Mouse (Mus musculus) Patski (cell line): ENCODE results near the gene Ccdc88b. TPM values are rescaled to one million over a fixed set of nuclear protein-coding genes. Genes with fewer than 3 reads are reported as not detected.

Source experiments
- ATAC-seq: fragments of 100-300 bp; one replicate; pipeline ENCODE4 v1.8.0; 2021
- CTCF ChIA-PET: fragments of 350-600 bp; sonication (Branson Sonifier 250); formaldehyde crosslinking; loops from one replicate; lab custom pipeline; 2022; ENCODE audit warnings: inconsistent platforms; lab: Charles Lee
- POLR2A ChIA-PET: fragments of 350-600 bp; sonication (Branson Sonifier 250); formaldehyde crosslinking; loops from one replicate; lab custom pipeline; 2022; ENCODE audit warnings: antibody characterized with exemption, inconsistent platforms; lab: Charles Lee
- DNase-seq: peaks from one replicate; pipeline ENCODE4 v3.0.0-alpha.2; 2011; ENCODE audit warnings: low read depth, low spot score
- H3K27me3 ChIP-seq: fragments of 371-371 bp; one replicate; pipeline ENCODE4 v1.5.1; 2021
- CTCF ChIP-seq: fragments of 100-300 bp; IDR thresholded peaks from one replicate; pipeline ENCODE4 v1.5.1; 2021
- in situ Hi-C: fragments of 300-500 bp; cut with MboI; formaldehyde crosslinking; loops from 3 replicates; pipeline ENCODE4 v1.11.1; 2018; ENCODE audit warnings: low pct_unique_long_range_greater_than_20kb, mixed read lengths
- polyA plus RNA-seq: library from polyadenylated mRNA; unstranded; gene quantifications from one replicate; pipeline ENCODE4 v1.2.3, GENCODE M21; 2021

Ccdc88b gene
- polyA plus RNA-seq, 1 experiment from 2014 or later = 0.06 TPM

- in situ Hi-C loops = no loop called here
- ChIA-PET CTCF (interaction anchor here (0.7 to 2.4 kb wide), 4 partner anchors 10 to 47 kb away, joined by 3 to 9 read pairs (median 4); no protein-coding TSS in a partner anchor), POLR2A (interaction anchor here (1.2 kb wide), 1 partner anchor 31 kb away, joined by 3 read pairs; the partner anchor contains the start of gene Trmt112)
- ATAC-seq (no peak), DNase-seq (no peak)
- no peaks in the 10 kb centered on the region for H3K27me3 ChIP-seq
- TF ChIP-seq CTCF = no peak
Measured at GRCm38 (mm10) chr19:6877965-6878364, 20.0 kb upstream of the Ccdc88b start.

- DNase-seq = peak; percentile 33
- in situ Hi-C loops = no loop called here
- ChIA-PET POLR2A (no interaction called here), CTCF (interaction anchor here (1.1 to 2.2 kb wide), 4 partner anchors 9 to 48 kb away, joined by 3 to 9 read pairs (median 4); no protein-coding TSS in a partner anchor)
- no peak for TF ChIP-seq CTCF
- no peaks in the 10 kb centered on the region for H3K27me3 ChIP-seq
- ATAC-seq = no peak
Measured at GRCm38 (mm10) chr19:6876799-6877198, 18.8 kb upstream of the Ccdc88b start.

GRCm38 (mm10) chr19:6875834-6876233, 17.8 kb upstream of the Ccdc88b start:
- ATAC-seq (no peak), DNase-seq (no peak)
- in situ Hi-C loops = no loop called here
- ChIA-PET POLR2A (no interaction called here), CTCF (interaction anchor here (1.4 kb wide), 1 partner anchor 10 kb away, joined by 4 read pairs; no protein-coding TSS in a partner anchor)
- TF ChIP-seq CTCF = no peak
- H3K27me3 ChIP-seq = no peaks in the 10 kb centered on the region

- no peak for DNase-seq
- no peaks in the 10 kb centered on the region for H3K27me3 ChIP-seq
- in situ Hi-C loops = no loop called here
- ChIA-PET CTCF (interaction anchor here (1.1 kb wide), 1 partner anchor 17 kb away, joined by 3 read pairs; no protein-coding TSS in a partner anchor), POLR2A (no interaction called here)
- peak; percentile 24 for TF ChIP-seq CTCF
- no peak for ATAC-seq
Measured at GRCm38 (mm10) chr19:6874257-6874656, 16.2 kb upstream of the Ccdc88b start.

GRCm38 (mm10) chr19:6872701-6873100, 14.7 kb upstream of the Ccdc88b start:
- no peak for TF ChIP-seq CTCF
- in situ Hi-C loops = no loop called here
- no peak for DNase-seq
- POLR2A ChIA-PET = interaction anchor here (0.9 to 1.3 kb wide), 2 partner anchors 36 to 37 kb away, joined by 3 to 5 read pairs; partner anchors contain the start of genes Prdx5 and Trmt112
- CTCF ChIA-PET = interaction anchor here (2.2 to 3.0 kb wide), 2 partner anchors 10 to 36 kb away, joined by 7 to 11 read pairs; partner anchors contain the start of gene Trmt112
- no peaks in the 10 kb centered on the region for H3K27me3 ChIP-seq
- no peak for ATAC-seq

- no peaks in the 10 kb centered on the region for H3K27me3 ChIP-seq
- POLR2A ChIA-PET = interaction anchor here (0.9 to 1.3 kb wide), 3 partner anchors 37 to 70 kb away, joined by 3 to 5 read pairs (median 4); partner anchors contain the start of genes Bad, Gpr137, Prdx5 and Trmt112
- TF ChIP-seq CTCF = peak; percentile 73
- ATAC-seq (no peak), DNase-seq (no peak)
- in situ Hi-C loops = no loop called here
- CTCF ChIA-PET = interaction anchor here (1.0 to 3.0 kb wide), 6 partner anchors 11 to 37 kb away, joined by 3 to 11 read pairs (median 4); partner anchors contain the start of genes Rps6ka4 and Trmt112
Measured at GRCm38 (mm10) chr19:6871574-6872271, 13.7 kb upstream of the Ccdc88b start.

- in situ Hi-C loops = no loop called here
- CTCF ChIA-PET = interaction anchor here (0.9 kb wide), 1 partner anchor 12 kb away, joined by 3 read pairs; no protein-coding TSS in a partner anchor
- POLR2A ChIA-PET = no interaction called here
- DNase-seq (no peak), ATAC-seq (no peak)
- H3K27me3 ChIP-seq = no peaks in the 10 kb centered on the region
- no peak for TF ChIP-seq CTCF
Measured at GRCm38 (mm10) chr19:6869355-6869754, 11.3 kb upstream of the Ccdc88b start.

GRCm38 (mm10) chr19:6861451-6861850, 3.4 kb upstream of the Ccdc88b start:
- H3K27me3 ChIP-seq = no peaks in the 10 kb centered on the region
- no peak for TF ChIP-seq CTCF
- no peak for ATAC-seq
- POLR2A ChIA-PET = no interaction called here
- DNase-seq = no peak
- CTCF ChIA-PET = no interaction called here
- in situ Hi-C loops = no loop called here

GRCm38 (mm10) chr19:6860706-6861105, 2.7 kb upstream of the Ccdc88b start:
- in situ Hi-C loops = no loop called here
- H3K27me3 ChIP-seq = no peaks in the 10 kb centered on the region
- ChIA-PET CTCF (no interaction called here), POLR2A (no interaction called here)
- ATAC-seq (no peak), DNase-seq (no peak)
- no peak for TF ChIP-seq CTCF

GRCm38 (mm10) chr19:6859971-6860370, 2.0 kb upstream of the Ccdc88b start:
- DNase-seq (no peak), ATAC-seq (no peak)
- no peaks in the 10 kb centered on the region for H3K27me3 ChIP-seq
- no peak for TF ChIP-seq CTCF
- ChIA-PET POLR2A (no interaction called here), CTCF (no interaction called here)
- in situ Hi-C loops = no loop called here
